Mouse (Mus musculus): ENCODE measurements around the gene Ap5s1. TPM values are rescaled to one million over a fixed set of nuclear protein-coding genes. Genes with fewer than 3 reads are reported as not detected.

The Ap5s1 gene
- 11.9 TPM for total RNA-seq (2023)

GRCm38 (mm10) chr2:131206778-131207177, at the start of gene Ap5s1:
Gene Ap5s1, plus strand, starts transcription at chr2:131207078.

DNA sequence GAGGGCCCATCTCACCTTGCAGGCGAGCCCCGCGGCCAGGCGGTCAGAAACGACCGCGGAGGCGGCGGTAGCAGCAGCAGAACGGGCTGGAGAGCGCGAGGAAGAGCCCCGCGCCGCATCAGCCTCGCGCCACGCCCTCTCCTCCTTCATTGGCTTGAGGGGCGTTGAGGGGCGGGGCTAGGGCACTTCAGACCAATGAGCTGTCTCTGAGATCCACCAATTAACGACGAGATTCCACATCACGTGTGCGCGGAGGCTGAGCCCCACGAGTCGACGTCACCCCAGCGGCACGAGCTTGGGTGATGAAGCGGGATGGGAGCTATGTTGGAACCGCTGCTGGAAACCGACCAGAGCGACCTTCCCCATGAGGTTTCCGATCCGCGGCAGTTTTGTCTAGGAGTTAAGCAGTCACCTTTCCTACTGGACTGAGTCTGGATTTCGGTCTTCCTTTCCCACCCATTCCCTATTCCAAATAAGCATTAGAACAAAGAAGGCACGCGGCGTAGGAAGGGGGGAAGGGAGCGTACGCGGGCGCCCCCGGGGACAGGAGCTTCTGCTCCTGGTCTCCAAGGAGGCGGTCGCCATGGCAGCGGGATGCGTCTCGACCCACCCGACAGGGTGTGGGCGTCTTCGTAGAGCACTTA, 46.8 kb upstream of the Ap5s1 start, which contains the start of gene 1700037H04Rik:
Gene 1700037H04Rik, minus strand, starts transcription at position 144 of the 644 bp plus-strand sequence.

GRCm38 (mm10) chr2:131179990-131180587, 26.8 kb upstream of the Ap5s1 start, which contains the start of gene Cenpb:
Gene Cenpb, minus strand, starts transcription at chr2:131180067.

GRCm38 (mm10) chr2:131186771-131187601, 19.9 kb upstream of the Ap5s1 start, which contains the start of the genes Cdc25b and Spef1:
Gene Cdc25b, plus strand, starts transcription at chr2:131186949.
Gene Spef1, minus strand, starts transcription at chr2:131187282.

DNA sequence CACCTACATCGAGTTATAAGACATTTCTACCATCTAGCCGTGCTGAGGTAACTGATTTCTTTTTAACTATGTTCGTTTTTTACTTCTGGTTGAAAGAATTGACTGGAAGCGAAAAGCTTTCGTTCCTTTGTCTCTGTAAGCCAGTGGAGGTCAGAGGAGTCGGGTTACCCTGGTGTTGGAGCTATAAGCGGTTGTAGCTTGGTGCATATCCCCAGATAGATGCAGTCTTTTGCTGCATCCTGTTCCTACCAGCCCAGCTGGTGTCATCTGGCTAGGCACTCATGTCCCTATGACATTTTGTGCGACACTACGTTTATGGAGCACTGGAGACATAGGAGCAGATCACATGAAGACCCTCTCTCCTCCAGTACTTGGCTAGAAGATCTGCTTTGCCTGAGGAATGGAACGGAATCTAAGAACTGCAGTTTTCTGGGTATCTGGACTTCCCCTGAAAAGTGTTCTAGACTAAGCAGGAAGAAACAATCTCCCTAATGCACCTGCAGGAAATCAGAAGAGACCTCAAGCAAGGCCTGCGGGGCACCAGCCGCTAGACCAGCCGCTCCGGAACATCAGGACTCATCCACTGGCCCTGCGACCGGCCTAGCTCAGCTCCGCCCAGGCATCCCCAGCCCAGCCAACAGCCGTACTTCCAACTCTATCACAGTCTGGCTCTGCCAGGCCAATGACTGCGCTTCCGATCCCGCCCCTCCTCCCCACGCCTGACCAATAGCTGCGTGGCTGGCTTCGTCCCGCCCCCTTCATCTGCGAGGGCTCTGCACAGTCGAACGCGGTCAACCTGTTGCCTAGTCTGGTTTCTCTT, 26.6 kb downstream of the Ap5s1 start, which contains the start of gene Mavs:
Gene Mavs, plus strand, starts transcription at position 757 of the 820 bp plus-strand sequence.

GRCm38 (mm10) chr2:131262213-131262672, 55.4 kb downstream of the Ap5s1 start, which contains the start of gene Pank2:
Gene Pank2, plus strand, starts transcription at chr2:131262495.

Other genes with a start within 250 kb of the Ap5s1 start
- gene Gfra4, start 164.0 kb upstream of the Ap5s1 start, total RNA-seq (2023): not detected
- gene Adam33, start 143.3 kb upstream of the Ap5s1 start, total RNA-seq (2023): not detected
- 0.21 TPM for gene Siglec1, start 120.3 kb upstream of the Ap5s1 start, total RNA-seq (2023)
- not detected for gene Hspa12b, start 79.8 kb upstream of the Ap5s1 start, total RNA-seq (2023)
- not detected for gene Gm11037, start 73.6 kb upstream of the Ap5s1 start, total RNA-seq (2023)
- gene 1700037H04Rik, start 47.0 kb upstream of the Ap5s1 start, total RNA-seq (2023): 18.0 TPM
- gene Cenpb, start 27.0 kb upstream of the Ap5s1 start, total RNA-seq (2023): 21.4 TPM
- gene Cdc25b, start 20.1 kb upstream of the Ap5s1 start, total RNA-seq (2023): 53.7 TPM
- gene Spef1, start 19.8 kb upstream of the Ap5s1 start, total RNA-seq (2023): 1.6 TPM
- 19.8 TPM for gene Mavs, start 27.0 kb downstream of the Ap5s1 start, total RNA-seq (2023)
- gene Pank2, start 55.4 kb downstream of the Ap5s1 start, total RNA-seq (2023): 59.6 TPM
- gene Rnf24, start 145.8 kb downstream of the Ap5s1 start, total RNA-seq (2023): 4.9 TPM

Measured in CD8-positive naive resting alpha-beta T cell, adult 57 days (primary cell).